Comparison of ENCODE assay signal across 8 mouse cellular contexts in genomic region chr8:107116023-107116422, GRCm38 (mm10). TPM values are rescaled to one million over a fixed set of nuclear protein-coding genes. Genes with fewer than 3 reads are reported as not detected.
DNase-seq lines count a peak whose midpoint lies in the region; ATAC-seq lines count a peak whose summit lies in the region.

No protein-coding gene starts in this region.

- H3K36me3 ChIP-seq in hindbrain, embryonic 14.5 days (replicated peaks; ENCODE audit: control insufficient read depth, insufficient read depth) = no peaks in the 10 kb centered on the region
- no peaks in the 10 kb centered on the region for H3K36me3 ChIP-seq in hindbrain, embryonic 12.5 days
- no peaks in the 10 kb centered on the region for H3K36me3 ChIP-seq in intestine, embryonic 16.5 days (ENCODE audit: control insufficient read depth, insufficient read depth, low read length)
- H3K36me3 ChIP-seq in midbrain, embryonic 13.5 days = no peaks in the 10 kb centered on the region

- DNase-seq in hindbrain, embryonic 14.5 days (ENCODE audit: low spot score) = peak; percentile 84
- DNase-seq in cerebellum, adult 11 months = peak; percentile 78
- peak; percentile 77 to 79 for DNase-seq in left cerebral cortex, postnatal 10 days (ENCODE audit: extremely low spot score in 1 of 2, low spot score in 2 of 2)
- peak; percentile 49 to 79 for DNase-seq in spleen, postnatal 10 days (ENCODE audit: low spot score in 2 of 2)

- no peak overlapping the region for H3K9ac ChIP-seq in hindbrain, embryonic 14.5 days
- no peak overlapping the region for H3K9ac ChIP-seq in hindbrain, embryonic 12.5 days
- H3K9ac ChIP-seq in intestine, embryonic 16.5 days (ENCODE audit: low read depth, low read length) = no peak overlapping the region
- H3K9ac ChIP-seq in midbrain, embryonic 13.5 days (replicated peaks) = no peak overlapping the region

- no peak overlapping the region for H3K4me3 ChIP-seq in hindbrain, embryonic 14.5 days (replicated peaks; ENCODE audit: low read length)
- H3K4me3 ChIP-seq in hindbrain, embryonic 12.5 days = no peak overlapping the region
- no peak overlapping the region for H3K4me3 ChIP-seq in intestine, embryonic 16.5 days (ENCODE audit: low read length)
- no peak overlapping the region for H3K4me3 ChIP-seq in midbrain, embryonic 13.5 days (replicated peaks)

- H3K27ac ChIP-seq in hindbrain, embryonic 14.5 days = no peak overlapping the region
- H3K27ac ChIP-seq in hindbrain, embryonic 12.5 days = no peak overlapping the region
- H3K27ac ChIP-seq in intestine, embryonic 16.5 days (ENCODE audit: low read length) = no peak overlapping the region; the same call in 1 of the 2 replicates
- H3K27ac ChIP-seq in midbrain, embryonic 13.5 days = no peak overlapping the region

- H3K27me3 ChIP-seq in hindbrain, embryonic 14.5 days (ENCODE audit: control insufficient read depth, insufficient read depth, low read length) = no peaks in the 10 kb centered on the region
- H3K27me3 ChIP-seq in hindbrain, embryonic 12.5 days = no peaks in the 10 kb centered on the region
- no peaks in the 10 kb centered on the region for H3K27me3 ChIP-seq in intestine, embryonic 16.5 days (replicated peaks; ENCODE audit: control insufficient read depth, insufficient read depth, low read length)
- H3K27me3 ChIP-seq in midbrain, embryonic 13.5 days = no peaks in the 10 kb centered on the region

- H3K4me1 ChIP-seq in hindbrain, embryonic 14.5 days (replicated peaks; ENCODE audit: control insufficient read depth, insufficient read depth, low read length) = no peaks in the 10 kb centered on the region
- peaks cover 10% of the 10 kb centered on the region; the same call in 1 of the 2 replicates for H3K4me1 ChIP-seq in hindbrain, embryonic 12.5 days
- peaks cover 27% of the 10 kb centered on the region for H3K4me1 ChIP-seq in intestine, embryonic 16.5 days (ENCODE audit: control insufficient read depth, insufficient read depth, low read length)
- H3K4me1 ChIP-seq in midbrain, embryonic 13.5 days (replicated peaks) = peaks cover 9% of the 10 kb centered on the region; the same call in 1 of the 2 replicates

- H3K9me3 ChIP-seq in hindbrain, embryonic 14.5 days (ENCODE audit: control insufficient read depth, low read length) = no peaks in the 10 kb centered on the region
- no peaks in the 10 kb centered on the region for H3K9me3 ChIP-seq in hindbrain, embryonic 12.5 days (replicated peaks)
- H3K9me3 ChIP-seq in intestine, embryonic 16.5 days (ENCODE audit: control insufficient read depth, low read length) = no peaks in the 10 kb centered on the region
- no peaks in the 10 kb centered on the region for H3K9me3 ChIP-seq in midbrain, embryonic 13.5 days

- intact Hi-C loops in left cerebral cortex, postnatal 10 days (cut with DNase I) = loop anchor here (10.0 kb wide), 1 partner anchor 89 kb away; no protein-coding TSS in a partner anchor

- no peak overlapping the region for H3K4me2 ChIP-seq in hindbrain, embryonic 14.5 days (replicated peaks)
- no peak overlapping the region for H3K4me2 ChIP-seq in hindbrain, embryonic 12.5 days (replicated peaks)
- no peak overlapping the region for H3K4me2 ChIP-seq in intestine, embryonic 16.5 days (ENCODE audit: low read depth, low read length)
- no peak overlapping the region for H3K4me2 ChIP-seq in midbrain, embryonic 13.5 days (replicated peaks)

- WGBS in hindbrain, embryonic 14.5 days = 14% methylated on average over 11 of the region's 11 CpGs
- WGBS in hindbrain, embryonic 12.5 days = 13% methylated on average over 11 of the region's 11 CpGs
- WGBS in intestine, embryonic 16.5 days = 9% methylated on average over 11 of the region's 11 CpGs
- WGBS in midbrain, embryonic 13.5 days = 19% methylated on average over 11 of the region's 11 CpGs

- ATAC-seq in hindbrain, embryonic 14.5 days (ENCODE audit: low FRiP score) = no peak
- ATAC-seq in hindbrain, embryonic 12.5 days (ENCODE audit: low FRiP score) = no peak
- peak; percentile 78 for ATAC-seq in frontal cortex, adult (ENCODE audit: low TSS enrichment)
- peak; percentile 52; the same call in 1 of the 2 replicates for ATAC-seq in intestine, embryonic 16.5 days
- peak; percentile 62; the same call in 1 of the 2 replicates for ATAC-seq in midbrain, embryonic 13.5 days

RNA-seq across cellular contexts. Expression of gene Terf2, which starts 19.7 kb away (rescaled TPM):
- polyA plus RNA-seq in hindbrain, embryonic 14.5 days (2014; fragmentation: Nextera tagmentation; extraction: Ambion mirVana) = 20.5 and 22.2 TPM in 2 replicates
- polyA plus RNA-seq in hindbrain, embryonic 12.5 days (2016; fragmentation: Nextera tagmentation; extraction: Ambion mirVana) = 23.2 TPM in 2 replicates
- polyA plus RNA-seq in intestine, embryonic 16.5 days (2015; fragmentation: Nextera tagmentation; extraction: Ambion mirVana) = 12.4 and 12.5 TPM in 2 replicates
- 10 to 100 TPM; 38.2 to 39.6 TPM for total RNA-seq in left cerebral cortex, postnatal 10 days (2021)
- 26.9 and 29.3 TPM in 2 replicates for polyA plus RNA-seq in midbrain, embryonic 13.5 days (2015; fragmentation: Nextera tagmentation; extraction: Ambion mirVana)

RNA-seq across cellular contexts. Expression of gene Cyb5b, which starts 34.4 kb away (rescaled TPM):
- 126 and 134 TPM in 2 replicates for polyA plus RNA-seq in hindbrain, embryonic 14.5 days (2014; fragmentation: Nextera tagmentation; extraction: Ambion mirVana)
- 130 and 142 TPM in 2 replicates for polyA plus RNA-seq in hindbrain, embryonic 12.5 days (2016; fragmentation: Nextera tagmentation; extraction: Ambion mirVana)
- 155 and 177 TPM in 2 replicates for polyA plus RNA-seq in intestine, embryonic 16.5 days (2015; fragmentation: Nextera tagmentation; extraction: Ambion mirVana)
- total RNA-seq in left cerebral cortex, postnatal 10 days (2021) = 10 to 100 TPM; 92.2 to 95.1 TPM
- 114 and 116 TPM in 2 replicates for polyA plus RNA-seq in midbrain, embryonic 13.5 days (2015; fragmentation: Nextera tagmentation; extraction: Ambion mirVana)

RNA-seq across cellular contexts. Expression of gene Tmed6, which starts 50.6 kb away (rescaled TPM):
- polyA plus RNA-seq in hindbrain, embryonic 14.5 days (2014; fragmentation: Nextera tagmentation; extraction: Ambion mirVana) = not detected in 2 replicates
- not detected in 2 replicates for polyA plus RNA-seq in hindbrain, embryonic 12.5 days (2016; fragmentation: Nextera tagmentation; extraction: Ambion mirVana)
- 52.3 and 60.5 TPM in 2 replicates for polyA plus RNA-seq in intestine, embryonic 16.5 days (2015; fragmentation: Nextera tagmentation; extraction: Ambion mirVana)
- not detected for total RNA-seq in left cerebral cortex, postnatal 10 days (2021)
- polyA plus RNA-seq in midbrain, embryonic 13.5 days (2015; fragmentation: Nextera tagmentation; extraction: Ambion mirVana) = not detected in 2 replicates

RNA-seq across cellular contexts. Expression of gene Nip7, which starts 59.3 kb away (rescaled TPM):
- 69.3 and 70.2 TPM in 2 replicates for polyA plus RNA-seq in hindbrain, embryonic 14.5 days (2014; fragmentation: Nextera tagmentation; extraction: Ambion mirVana)
- 71.8 and 74.4 TPM in 2 replicates for polyA plus RNA-seq in hindbrain, embryonic 12.5 days (2016; fragmentation: Nextera tagmentation; extraction: Ambion mirVana)
- 73.5 and 85.9 TPM in 2 replicates for polyA plus RNA-seq in intestine, embryonic 16.5 days (2015; fragmentation: Nextera tagmentation; extraction: Ambion mirVana)
- total RNA-seq in left cerebral cortex, postnatal 10 days (2021) = 10 to 100 TPM; 61.0 to 62.3 TPM
- 81.9 and 93.3 TPM in 2 replicates for polyA plus RNA-seq in midbrain, embryonic 13.5 days (2015; fragmentation: Nextera tagmentation; extraction: Ambion mirVana)

RNA-seq across cellular contexts. Expression of gene Cog8, which starts 59.5 kb away (rescaled TPM):
- polyA plus RNA-seq in hindbrain, embryonic 14.5 days (2014; fragmentation: Nextera tagmentation; extraction: Ambion mirVana) = 40.7 and 42.6 TPM in 2 replicates
- polyA plus RNA-seq in hindbrain, embryonic 12.5 days (2016; fragmentation: Nextera tagmentation; extraction: Ambion mirVana) = 43.6 and 47.5 TPM in 2 replicates
- 32.4 and 32.8 TPM in 2 replicates for polyA plus RNA-seq in intestine, embryonic 16.5 days (2015; fragmentation: Nextera tagmentation; extraction: Ambion mirVana)
- total RNA-seq in left cerebral cortex, postnatal 10 days (2021) = 10 to 100 TPM; 26.2 to 28.0 TPM
- polyA plus RNA-seq in midbrain, embryonic 13.5 days (2015; fragmentation: Nextera tagmentation; extraction: Ambion mirVana) = 37.0 and 42.0 TPM in 2 replicates

Comparison
In these comparisons a context has a peak if more than half of its experiments do, and no peak if none do; other contexts are left out.
1. ATAC-seq: peak in frontal cortex, adult (single experiment), intestine, embryonic 16.5 days (single experiment) and midbrain, embryonic 13.5 days (single experiment); none in hindbrain, embryonic 14.5 days (single experiment) and hindbrain, embryonic 12.5 days (single experiment).
2. RNA of gene Tmed6, which starts 50.6 kb away (polyA plus RNA-seq): 52.3 to 60.5 TPM in intestine, embryonic 16.5 days; not detected in hindbrain, embryonic 14.5 days, not detected in hindbrain, embryonic 12.5 days and not detected in midbrain, embryonic 13.5 days; every median in the first group is over 10 times any median in the second.
3. Peak in every context shown above with its lines, with median percentiles within 50 percentile points of each other: DNase-seq.